Mouse (Mus musculus) layer of hippocampus, adult 9-11 months (tissue): ENCODE measurements at regions not wholly inside any gene's neighbourhood (a gene's known extent, or its start where the extent isn't known, plus 50 kb on each side); places are given as distances from the start of the nearest gene placed in this dataset.

Experiments used
- DNase-seq: peaks from one replicate; pipeline ENCODE4 v3.0.0; 2022

GRCm38 (mm10) chr2:73978072-73978471 is 66.9 kb upstream of the Atp5g3 start:
- DNase-seq = no peak

GRCm38 (mm10) chr2:73973774-73974173 is 62.6 kb upstream of the Atp5g3 start:
- no peak for DNase-seq

DNA sequence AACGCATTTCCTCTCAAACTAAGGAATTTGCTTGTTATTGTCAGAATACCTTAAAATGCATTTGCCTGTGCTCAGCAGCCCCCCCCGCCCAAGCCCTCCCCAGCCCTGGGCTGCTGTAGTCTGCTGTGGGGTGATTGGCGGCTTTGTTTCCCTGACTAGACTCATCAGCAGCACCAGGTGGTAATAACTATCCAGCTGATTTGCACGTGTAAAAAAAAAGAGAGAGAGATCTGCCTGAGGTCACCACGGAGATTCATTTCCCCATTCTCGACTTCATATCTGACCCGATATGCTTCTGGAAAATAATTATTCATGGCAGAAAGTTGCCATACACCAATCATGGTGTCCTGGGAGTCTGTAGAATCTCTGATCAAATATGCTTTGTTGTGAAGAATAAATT is 56.5 kb upstream of the Atp5g3 start:
- no peak for DNase-seq

DNA sequence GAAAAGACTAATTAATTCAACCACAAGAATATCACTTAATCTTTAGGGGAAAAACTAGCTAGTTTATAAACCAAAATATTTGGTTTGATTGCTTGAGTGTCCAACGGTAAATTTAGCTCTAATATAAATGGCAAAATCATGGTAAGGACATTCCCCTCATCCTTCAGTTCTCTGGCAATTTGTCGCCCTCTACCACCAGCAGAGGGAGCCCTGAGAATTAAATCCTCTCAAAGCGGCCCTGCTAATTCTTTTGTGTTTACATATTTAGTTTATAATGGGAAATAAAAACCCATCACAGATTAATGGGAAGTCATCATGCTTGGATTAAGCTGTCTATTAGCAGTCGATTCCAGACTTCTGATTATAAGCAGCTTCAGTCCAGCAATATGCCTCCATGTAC is 54.5 kb upstream of the Atp5g3 start:
- DNase-seq = no peak
